Mouse (Mus musculus) intestine, embryonic 15.5 days (tissue): ENCODE measurements around the gene Fbln5. TPM values are rescaled to one million over a fixed set of nuclear protein-coding genes. Genes with fewer than 3 reads are reported as not detected.

Source experiments
- ATAC-seq: fragments of 200-750 bp; cut with Nextera tagmentation; 2 replicates; pipeline ENCODE4 v1.8.0; 2017; ENCODE audit warnings: moderate TSS enrichment, moderate library complexity
- H3K27ac ChIP-seq: fragments of 300-500 bp; sonication (generic); 2 replicates; pipeline ENCODE4 v1.5.1; 2015; ENCODE audit warnings: mild to moderate bottlenecking, inconsistent platforms
- H3K27me3 ChIP-seq: fragments of 300-500 bp; sonication (generic); replicated peaks from 2 replicates; pipeline ENCODE4 v1.6.1; 2015; ENCODE audit warnings: inconsistent platforms
- H3K36me3 ChIP-seq: fragments of 300-500 bp; sonication (generic); 2 replicates; pipeline ENCODE4 v1.6.1; 2015; ENCODE audit warnings: inconsistent platforms
- H3K4me1 ChIP-seq: fragments of 300-500 bp; sonication (generic); replicated peaks from 2 replicates; pipeline ENCODE4 v1.6.1; 2015; ENCODE audit warnings: inconsistent platforms
- H3K4me2 ChIP-seq: fragments of 300-500 bp; sonication (generic); replicated peaks from 2 replicates; pipeline ENCODE4 v1.6.1; 2015; ENCODE audit warnings: mild to moderate bottlenecking, inconsistent platforms
- H3K4me3 ChIP-seq: fragments of 300-500 bp; sonication (generic); replicated peaks from 2 replicates; pipeline ENCODE4 v1.5.1; 2015; ENCODE audit warnings: inconsistent platforms
- H3K9ac ChIP-seq: fragments of 300-500 bp; sonication (generic); 2 replicates; pipeline ENCODE4 v1.6.1; 2015; ENCODE audit warnings: inconsistent platforms
- H3K9me3 ChIP-seq: fragments of 300-500 bp; sonication (generic); 2 replicates; pipeline ENCODE4 v1.6.1; 2016; ENCODE audit warnings: inconsistent platforms
- WGBS: fragments of 180-500 bp; shearing (Covaris S2); methylation state at CpG from one replicate; pipeline ENCODE4 v1.1.7; 2015; 5-methylcytosine and 5-hydroxymethylcytosine counted together
- polyA plus RNA-seq: library from polyadenylated mRNA; unstranded; fragments of >200 nt; fragmentation: Nextera tagmentation; extraction: Ambion mirVana; gene quantifications from 2 replicates; pipeline ENCODE4 v1.2.1, GENCODE M21; 2015

The Fbln5 gene
- polyA plus RNA-seq, 1 experiment from 2014 or later: 63.9 TPM

DNA sequence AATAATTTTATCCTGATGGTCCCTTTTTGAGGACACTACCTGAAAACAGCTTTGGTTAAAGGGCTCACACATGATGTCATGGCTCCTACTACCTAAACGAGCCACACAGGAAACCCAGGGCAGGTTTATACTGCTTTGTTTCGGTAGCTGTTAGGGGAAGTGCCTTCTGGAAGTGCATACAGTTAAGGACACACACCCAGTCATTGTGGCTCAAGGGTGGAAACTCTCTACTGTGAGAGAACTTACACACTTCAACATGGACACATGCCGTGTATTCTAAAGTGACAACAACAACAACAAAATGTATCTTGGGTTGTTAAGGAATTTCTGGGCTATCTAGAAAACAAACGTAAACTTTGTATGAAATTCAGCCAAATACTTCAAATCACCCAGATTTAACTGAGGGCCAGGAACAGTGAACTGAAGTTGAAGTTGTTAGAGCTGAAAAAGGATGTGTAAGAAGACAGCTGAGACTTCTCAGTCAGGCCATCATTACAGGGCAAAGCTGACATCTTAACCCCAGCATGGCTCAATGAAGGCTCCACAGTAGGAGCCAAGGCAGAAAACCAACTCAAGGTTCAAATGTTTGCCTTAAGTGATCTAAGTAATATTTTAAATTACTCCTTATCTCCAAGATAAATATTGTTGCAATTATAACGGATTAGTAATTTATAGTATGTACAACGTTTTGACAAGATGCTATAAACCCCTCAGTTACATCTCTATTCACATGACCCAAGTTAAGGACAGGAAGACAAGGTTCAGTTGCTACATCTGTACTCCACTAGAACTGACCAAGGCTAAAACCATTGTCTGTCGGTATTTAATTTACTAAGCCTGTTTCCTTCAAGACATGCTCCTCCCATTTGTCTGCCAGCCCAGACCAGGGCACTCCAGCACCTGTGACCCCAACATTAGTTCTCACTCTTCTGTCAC is 13.6 kb upstream of the Fbln5 start:
- H3K4me1 ChIP-seq: 0 out of 2 replicates have a peak, but pooled peaks cover 5% of the 10 kb centered on the region
- no peak overlapping the region for H3K4me2 ChIP-seq
- H3K27me3 ChIP-seq: no peaks in the 10 kb centered on the region
- 54% methylated on average over 7 of the region's 7 CpGs for WGBS
- H3K9me3 ChIP-seq: no peaks in the 10 kb centered on the region
- ATAC-seq: 0 out of 2 replicates have a peak, but pooled peaks have one; percentile 37
- no peak overlapping the region for H3K9ac ChIP-seq
- no peak overlapping the region for H3K4me3 ChIP-seq
- no peak overlapping the region for H3K27ac ChIP-seq
- H3K36me3 ChIP-seq: peaks cover 2% of the 10 kb centered on the region; the same call in 1 of the 2 replicates

GRCm38 (mm10) chr12:101831221-101831620 is 12.4 kb upstream of the Fbln5 start:
- peak; percentile 34; the same call in 1 of the 2 replicates for ATAC-seq
- 62% methylated on average over 4 of the region's 4 CpGs for WGBS
- H3K9me3 ChIP-seq: no peaks in the 10 kb centered on the region

DNA sequence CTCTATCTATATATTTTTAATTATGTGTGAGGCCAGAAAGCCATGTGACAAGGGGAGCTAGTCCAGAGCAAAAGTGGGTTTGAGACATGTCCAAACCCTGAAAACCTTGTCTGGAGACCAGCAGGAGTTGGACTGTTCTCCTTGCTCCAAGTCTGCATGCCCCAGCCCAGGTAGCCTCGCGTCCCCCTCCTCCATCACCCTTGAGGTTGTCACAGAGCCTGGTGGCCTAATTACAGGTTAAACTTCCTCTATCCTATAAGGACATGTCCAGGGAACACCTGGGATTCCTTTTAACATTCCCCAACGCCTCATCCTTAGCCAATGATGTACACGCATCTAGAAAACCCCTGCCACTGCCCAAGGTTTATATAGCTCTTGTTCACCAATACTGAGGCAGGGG is 4.3 kb upstream of the Fbln5 start:
- Histone ChIP-seq H3K4me1 (peaks cover 7% of the 10 kb centered on the region), H3K4me2 (no peak overlapping the region), H3K4me3 (no peak overlapping the region), H3K36me3 (no peaks in the 10 kb centered on the region), H3K27me3 (no peaks in the 10 kb centered on the region), H3K9me3 (no peaks in the 10 kb centered on the region), H3K9ac (no peak overlapping the region), H3K27ac (no peak overlapping the region)
- ATAC-seq: no peak
- WGBS: 87% methylated on average over 4 of the region's 4 CpGs

More at GRCm38 (mm10) chr12:101831221-101831620, 12.4 kb upstream of the Fbln5 start:
- Histone ChIP-seq H3K36me3 (no peaks in the 10 kb centered on the region), H3K4me1 (0 out of 2 replicates have a peak, but pooled peaks cover 5% of the 10 kb centered on the region), H3K4me3 (no peak overlapping the region), H3K27ac (no peak overlapping the region), H3K4me2 (no peak overlapping the region), H3K9ac (no peak overlapping the region), H3K27me3 (no peaks in the 10 kb centered on the region)

GRCm38 (mm10) chr12:101821596-101821995 is 2.7 kb upstream of the Fbln5 start:
- ATAC-seq: no peak
- Histone ChIP-seq H3K27ac (no peak overlapping the region), H3K4me3 (no peak overlapping the region), H3K9me3 (no peaks in the 10 kb centered on the region), H3K27me3 (no peaks in the 10 kb centered on the region), H3K4me2 (no peak overlapping the region), H3K4me1 (peaks cover 11% of the 10 kb centered on the region), H3K36me3 (no peaks in the 10 kb centered on the region), H3K9ac (no peak overlapping the region)
- 23% methylated on average over 3 of the region's 3 CpGs for WGBS

GRCm38 (mm10) chr12:101819570-101819969 is 715 bp upstream of the Fbln5 start:
- no peaks in the 10 kb centered on the region for H3K36me3 ChIP-seq
- peak overlapping the region; percentile 97 for H3K4me2 ChIP-seq
- no peak for ATAC-seq
- H3K9ac ChIP-seq: peak overlapping the region; percentile 32; the same call in 1 of the 2 replicates
- H3K9me3 ChIP-seq: no peaks in the 10 kb centered on the region
- peaks cover 11% of the 10 kb centered on the region for H3K4me1 ChIP-seq
- no peak overlapping the region for H3K27ac ChIP-seq
- 35% methylated on average over 9 of the region's 9 CpGs for WGBS
- H3K27me3 ChIP-seq: no peaks in the 10 kb centered on the region
- H3K4me3 ChIP-seq: peak overlapping the region; percentile 51

DNA sequence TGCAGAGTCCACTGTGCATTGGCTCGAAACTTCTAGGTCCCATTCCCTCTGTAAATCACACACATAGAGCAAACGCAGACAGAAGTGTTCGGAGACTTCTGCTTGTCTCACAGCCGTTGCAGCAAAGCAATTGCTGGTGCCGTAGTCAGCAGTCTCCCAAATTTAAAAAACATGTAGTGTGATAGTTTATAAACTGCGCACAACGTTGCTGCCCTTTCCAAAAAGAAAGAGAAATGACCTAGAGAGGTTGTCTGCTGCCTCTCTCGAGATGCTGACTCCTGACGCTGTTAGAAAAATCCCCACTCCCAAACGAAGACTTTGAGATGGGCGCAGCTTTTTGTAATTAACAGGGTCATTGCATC is 628 bp downstream of the Fbln5 start:
- Histone ChIP-seq H3K4me1 (peaks cover 11% of the 10 kb centered on the region), H3K9me3 (no peaks in the 10 kb centered on the region), H3K27ac (peak overlapping the region; percentile 80), H3K4me2 (peak overlapping the region; percentile 97), H3K27me3 (no peaks in the 10 kb centered on the region), H3K9ac (0 out of 2 replicates have a peak overlapping the region, but pooled peaks have one; percentile 32), H3K4me3 (peak overlapping the region; percentile 51), H3K36me3 (no peaks in the 10 kb centered on the region)
- no peak for ATAC-seq
- WGBS: 19% methylated on average over 11 of the region's 11 CpGs

DNA sequence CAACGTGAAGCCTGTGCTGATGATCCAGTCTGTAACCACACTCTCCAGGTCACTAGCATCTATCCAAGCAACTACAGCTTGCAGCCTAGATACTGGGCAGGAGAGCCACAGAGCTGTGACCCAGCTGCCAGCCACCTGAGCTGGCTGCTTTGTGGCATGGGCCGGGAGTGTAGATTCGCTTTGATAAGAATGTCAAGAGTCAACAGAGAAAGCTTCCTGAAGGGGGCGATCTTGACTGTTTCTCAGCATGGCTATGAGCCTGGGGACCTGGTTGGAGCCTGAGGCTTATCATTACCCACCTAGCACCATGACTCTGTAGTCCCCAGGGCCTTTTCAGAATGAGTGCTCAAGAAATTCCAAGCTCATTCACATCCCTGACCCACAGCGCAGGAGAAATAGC is 2.0 kb downstream of the Fbln5 start:
- Histone ChIP-seq H3K36me3 (no peaks in the 10 kb centered on the region), H3K4me2 (peak overlapping the region; percentile 45; the same call in 1 of the 2 replicates), H3K27me3 (no peaks in the 10 kb centered on the region), H3K4me3 (no peak overlapping the region), H3K9ac (no peak overlapping the region), H3K4me1 (peaks cover 11% of the 10 kb centered on the region), H3K27ac (no peak overlapping the region), H3K9me3 (no peaks in the 10 kb centered on the region)
- ATAC-seq: no peak
- 54% methylated on average over 5 of the region's 5 CpGs for WGBS

DNA sequence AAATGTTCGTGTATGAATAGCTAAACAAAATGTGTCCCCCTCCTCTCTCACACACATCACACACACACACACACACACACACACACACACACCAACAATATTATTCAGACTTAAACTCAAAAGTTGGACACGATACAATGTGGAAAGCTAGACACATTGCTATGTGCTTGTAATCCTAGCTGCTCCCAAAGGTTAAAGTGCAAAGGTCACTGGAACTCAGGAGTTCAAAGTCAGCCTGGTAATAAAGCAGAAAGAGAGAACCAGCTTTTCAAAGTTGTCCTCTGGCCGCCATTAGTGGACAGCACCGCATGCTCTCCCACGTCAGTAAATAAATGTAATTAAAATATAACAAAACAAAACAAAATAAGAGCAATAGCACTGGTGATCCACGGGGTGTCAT is 3.1 kb downstream of the Fbln5 start:
- 85% methylated on average over 6 of the region's 6 CpGs for WGBS
- Histone ChIP-seq H3K36me3 (no peaks in the 10 kb centered on the region), H3K4me1 (peaks cover 11% of the 10 kb centered on the region), H3K27me3 (no peaks in the 10 kb centered on the region), H3K4me3 (no peak overlapping the region), H3K9ac (no peak overlapping the region), H3K9me3 (no peaks in the 10 kb centered on the region), H3K27ac (no peak overlapping the region), H3K4me2 (no peak overlapping the region)
- no peak for ATAC-seq

DNA sequence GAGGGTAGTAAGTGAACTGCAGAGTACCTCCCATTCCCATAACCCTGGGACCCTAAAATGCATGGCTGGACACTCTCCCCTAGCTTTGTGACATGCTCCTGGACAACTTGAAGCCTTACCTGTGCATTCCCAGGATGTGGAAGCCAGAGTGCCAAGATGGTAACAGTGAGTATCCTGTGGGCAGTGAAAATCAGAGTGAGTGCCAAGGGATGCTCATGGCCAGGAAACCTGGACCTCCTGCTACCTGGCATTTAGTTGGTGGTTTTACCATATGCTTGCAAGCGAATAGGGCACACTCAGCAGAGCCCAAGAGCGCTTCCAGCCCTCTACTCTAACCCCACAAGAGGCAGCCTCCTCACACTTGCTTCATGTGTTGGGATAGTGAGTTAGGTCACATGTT is 4.4 kb downstream of the Fbln5 start:
- no peaks in the 10 kb centered on the region for H3K36me3 ChIP-seq
- ATAC-seq: no peak
- H3K4me1 ChIP-seq: peaks cover 9% of the 10 kb centered on the region
- no peak overlapping the region for H3K4me3 ChIP-seq
- H3K27me3 ChIP-seq: no peaks in the 10 kb centered on the region
- H3K27ac ChIP-seq: no peak overlapping the region
- 94% methylated on average over 2 of the region's 2 CpGs for WGBS
- no peaks in the 10 kb centered on the region for H3K9me3 ChIP-seq
- H3K9ac ChIP-seq: no peak overlapping the region
- H3K4me2 ChIP-seq: no peak overlapping the region

DNA sequence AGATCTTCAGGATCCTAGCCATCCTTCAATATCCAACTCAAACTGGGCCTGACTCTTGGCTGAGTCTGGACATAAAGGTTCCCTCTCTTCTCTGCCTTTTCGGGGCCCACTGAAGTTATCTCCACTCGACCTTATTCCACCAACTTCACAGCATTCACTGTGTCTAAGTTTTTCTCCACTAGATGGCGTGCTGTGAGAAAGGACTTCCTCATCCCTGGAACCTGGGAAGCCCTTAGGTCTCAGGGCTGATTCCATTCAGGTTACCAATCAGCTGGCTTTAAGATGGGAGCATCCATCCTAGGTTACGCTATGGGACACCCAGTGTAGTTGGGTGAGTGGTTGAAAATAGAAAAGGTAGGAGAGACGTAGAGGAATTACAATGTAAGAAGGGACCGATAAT is 7.7 kb downstream of the Fbln5 start:
- H3K36me3 ChIP-seq: no peaks in the 10 kb centered on the region
- H3K9me3 ChIP-seq: no peaks in the 10 kb centered on the region
- no peaks in the 10 kb centered on the region for H3K4me1 ChIP-seq
- H3K27me3 ChIP-seq: no peaks in the 10 kb centered on the region
- no peak overlapping the region for H3K9ac ChIP-seq
- no peak overlapping the region for H3K27ac ChIP-seq
- ATAC-seq: no peak
- H3K4me3 ChIP-seq: no peak overlapping the region
- H3K4me2 ChIP-seq: no peak overlapping the region
- WGBS: 59% methylated on average over 6 of the region's 6 CpGs

GRCm38 (mm10) chr12:101810515-101810914 is 8.3 kb downstream of the Fbln5 start:
- Histone ChIP-seq H3K9me3 (no peaks in the 10 kb centered on the region), H3K27ac (no peak overlapping the region), H3K4me2 (no peak overlapping the region), H3K27me3 (no peaks in the 10 kb centered on the region), H3K4me3 (no peak overlapping the region), H3K9ac (no peak overlapping the region), H3K36me3 (no peaks in the 10 kb centered on the region), H3K4me1 (no peaks in the 10 kb centered on the region)
- 67% methylated on average over 2 of the region's 2 CpGs for WGBS
- ATAC-seq: no peak

- WGBS: 73% methylated on average over 2 of the region's 2 CpGs
- no peak for ATAC-seq
- no peak overlapping the region for H3K4me3 ChIP-seq
Observed at GRCm38 (mm10) chr12:101807400-101807799, 11.5 kb downstream of the Fbln5 start.

GRCm38 (mm10) chr12:101802445-101802844 is 16.4 kb downstream of the Fbln5 start:
- 83% methylated on average over 3 of the region's 3 CpGs for WGBS
- no peaks in the 10 kb centered on the region for H3K36me3 ChIP-seq
- H3K9ac ChIP-seq: no peak overlapping the region
- no peak overlapping the region for H3K4me2 ChIP-seq
- no peak overlapping the region for H3K27ac ChIP-seq
- no peak for ATAC-seq
- no peaks in the 10 kb centered on the region for H3K27me3 ChIP-seq
- H3K4me1 ChIP-seq: no peaks in the 10 kb centered on the region
- no peaks in the 10 kb centered on the region for H3K9me3 ChIP-seq
- no peak overlapping the region for H3K4me3 ChIP-seq

More at GRCm38 (mm10) chr12:101807400-101807799, 11.5 kb downstream of the Fbln5 start:
- no peak overlapping the region for H3K27ac ChIP-seq
- no peak overlapping the region for H3K9ac ChIP-seq
- no peaks in the 10 kb centered on the region for H3K4me1 ChIP-seq
- H3K9me3 ChIP-seq: no peaks in the 10 kb centered on the region
- no peak overlapping the region for H3K4me2 ChIP-seq
- H3K27me3 ChIP-seq: no peaks in the 10 kb centered on the region
- H3K36me3 ChIP-seq: no peaks in the 10 kb centered on the region
